In the genomic region with DNA sequence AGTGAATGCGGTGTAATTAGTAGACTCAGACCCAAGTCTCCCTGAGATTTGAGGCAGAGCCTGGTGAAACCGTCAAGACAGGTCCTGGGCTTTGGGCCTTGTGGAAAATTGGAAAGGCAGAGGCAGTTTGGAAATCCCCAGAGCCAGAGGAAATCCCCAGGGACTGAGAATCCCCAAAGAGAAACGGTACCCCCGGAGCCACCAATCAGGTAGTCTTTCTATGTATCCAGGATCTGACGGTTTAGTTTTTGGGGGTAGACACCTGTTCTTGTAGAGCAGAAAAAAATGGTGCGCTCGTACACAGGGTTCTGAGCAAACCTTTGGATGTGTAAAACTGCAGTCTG, we compare ENCODE assay signal across 10 mouse cellular contexts. TPM values are rescaled to one million over a fixed set of nuclear protein-coding genes. Genes with fewer than 3 reads are reported as not detected.
A peak's percentile ranks its signal among the peaks of the same experiment; 100 is the strongest.
DNase-seq lines count a peak whose midpoint lies in the region; ATAC-seq and TF ChIP-seq lines count a peak whose summit lies in the region.
"Had no signal": no experiment of that assay in that cellular context is flagged by ENCODE, and none has a peak within 500 bp of the region (broad histone marks: within the 10 kb centered on the region; RNA-seq: fewer than 3 reads in every experiment).

No protein-coding gene starts in this region.

- peak overlapping the region; percentile 67; the same call in 1 of the 2 replicates for H3K9ac ChIP-seq in heart, embryonic 16.5 days (ENCODE audit: low read length)
- no peak overlapping the region for H3K9ac ChIP-seq in midbrain, embryonic 14.5 days (replicated peaks; ENCODE audit: low read length)

- TF ChIP-seq POLR2A in kidney, adult 2 months (IDR thresholded peaks at IDR 0.05; ENCODE audit: low read depth, low read length), result no peak

- H3K27ac ChIP-seq in kidney, adult 2 months (ENCODE audit: insufficient read depth, low read depth, low read length), result peak overlapping the region; percentile 84
- peak overlapping the region; percentile 89 for H3K27ac ChIP-seq in heart, embryonic 16.5 days (ENCODE audit: low read length)
- peak overlapping the region; percentile 53 for H3K27ac ChIP-seq in midbrain, embryonic 14.5 days (replicated peaks; ENCODE audit: low read depth, low read length)

- no peak overlapping the region for H3K4me3 ChIP-seq in kidney, adult 2 months (ENCODE audit: insufficient read depth, low read depth, low read length)
- H3K4me3 ChIP-seq in E14TG2a.4 (replicated peaks; ENCODE audit: low read length), result peak overlapping the region; percentile 73
- peak overlapping the region; percentile 54 for H3K4me3 ChIP-seq in heart, embryonic 16.5 days (ENCODE audit: low read length)
- no peak overlapping the region for H3K4me3 ChIP-seq in midbrain, embryonic 14.5 days (replicated peaks; ENCODE audit: low read depth, low read length)

- H3K9me3 ChIP-seq in E14TG2a.4 (ENCODE audit: low read length), result no peaks in the 10 kb centered on the region
- no peaks in the 10 kb centered on the region for H3K9me3 ChIP-seq in heart, embryonic 16.5 days (replicated peaks; ENCODE audit: control insufficient read depth, low read length)
- H3K9me3 ChIP-seq in midbrain, embryonic 14.5 days (ENCODE audit: control insufficient read depth, low read length), result no peaks in the 10 kb centered on the region

- TF ChIP-seq CTCF in kidney, adult 2 months (conservative IDR thresholded peaks at IDR 0.05; ENCODE audit: insufficient read depth, insufficient read length, low read depth, low read length), result no peak
- no peak for TF ChIP-seq CTCF in E14TG2a.4 (conservative IDR thresholded peaks at IDR 0.05; ENCODE audit: low read length)

- WGBS in kidney, adult 2 months, result 59% methylated on average over 7 of the region's 7 CpGs
- WGBS in heart, embryonic 16.5 days, result 60% methylated on average over 7 of the region's 7 CpGs
- WGBS in midbrain, embryonic 14.5 days, result 72% methylated on average over 7 of the region's 7 CpGs

- H3K4me2 ChIP-seq in heart, embryonic 16.5 days (ENCODE audit: low read depth, low read length), result peak overlapping the region; percentile 77
- peak overlapping the region; percentile 57; the same call in 1 of the 2 replicates for H3K4me2 ChIP-seq in midbrain, embryonic 14.5 days (ENCODE audit: low read length)

- no peaks in the 10 kb centered on the region for H3K27me3 ChIP-seq in kidney, adult 2 months (replicated peaks; ENCODE audit: control insufficient read depth, insufficient read depth, low read length)
- no peaks in the 10 kb centered on the region for H3K27me3 ChIP-seq in E14TG2a.4 (ENCODE audit: insufficient read depth, low read length)
- no peaks in the 10 kb centered on the region for H3K27me3 ChIP-seq in heart, embryonic 16.5 days (ENCODE audit: control insufficient read depth, insufficient read depth, low read length)
- H3K27me3 ChIP-seq in midbrain, embryonic 14.5 days (ENCODE audit: control insufficient read depth, insufficient read depth, low read length), result no peaks in the 10 kb centered on the region

- ATAC-seq in heart, embryonic 16.5 days (replicated peaks; ENCODE audit: extremely low read depth, insufficient read depth, low FRiP score), result no peak
- no peak for ATAC-seq in midbrain, embryonic 14.5 days (ENCODE audit: low FRiP score, low TSS enrichment)
- no peak for ATAC-seq in activated CD4-positive, CD25-positive, alpha-beta regulatory T cell, adult 4 months

- no peak for DNase-seq in kidney, adult 2 months
- no peak for DNase-seq in kidney, adult 8-10 months
- DNase-seq in midbrain, embryonic 14.5 days, result no peak
- no peak for DNase-seq in cerebellum, postnatal 4 days (ENCODE audit: low spot score in 2 of 2)
- DNase-seq in layer of hippocampus, postnatal 10 days (ENCODE audit: low spot score in 2 of 2), result no peak

- H3K4me1 ChIP-seq in kidney, adult 2 months (ENCODE audit: control insufficient read depth, insufficient read depth, low read length), result peaks cover 30% of the 10 kb centered on the region
- peaks cover 54% of the 10 kb centered on the region for H3K4me1 ChIP-seq in E14TG2a.4 (replicated peaks; ENCODE audit: low read depth, low read length)
- H3K4me1 ChIP-seq in heart, embryonic 16.5 days (ENCODE audit: control insufficient read depth, insufficient read depth, low read length), result peaks cover 42% of the 10 kb centered on the region
- peaks cover 22% of the 10 kb centered on the region for H3K4me1 ChIP-seq in midbrain, embryonic 14.5 days (ENCODE audit: control insufficient read depth, insufficient read depth, low read length)

- H3K36me3 ChIP-seq in kidney, adult 2 months (ENCODE audit: control insufficient read depth, insufficient read depth, low read length), result no peaks in the 10 kb centered on the region
- H3K36me3 ChIP-seq in E14TG2a.4 (ENCODE audit: insufficient read depth, low read length), result no peaks in the 10 kb centered on the region
- H3K36me3 ChIP-seq in heart, embryonic 16.5 days (ENCODE audit: control insufficient read depth, insufficient read depth), result no peaks in the 10 kb centered on the region
- no peaks in the 10 kb centered on the region for H3K36me3 ChIP-seq in midbrain, embryonic 14.5 days (ENCODE audit: control insufficient read depth, insufficient read depth, low read length)

RNA-seq across cellular contexts. Expression of gene Gm10277, which starts 5.0 kb away (rescaled TPM):
- polyA plus RNA-seq in kidney, adult 2 months (2012; rRNA removed), result 0.04 TPM in 1 of 2 replicates, not detected in the other
- 1.2 and 1.3 TPM in 2 replicates for polyA plus RNA-seq in heart, embryonic 16.5 days (2015; fragmentation: Nextera tagmentation; extraction: Ambion mirVana)
- polyA plus RNA-seq in midbrain, embryonic 14.5 days (2014; fragmentation: Nextera tagmentation; extraction: Ambion mirVana), result 1.0 and 1.6 TPM in 2 replicates
- under 1 TPM; 0.20 to 0.57 TPM for polyA plus RNA-seq in activated CD4-positive, CD25-positive, alpha-beta regulatory T cell, adult 4 months (2017; shearing (Covaris generic))
- not detected for total RNA-seq in layer of hippocampus, postnatal 10 days (2021)
- total RNA-seq: liver, adult 2 months had no signal
- polyA plus RNA-seq: erythroblast, embryonic 14.5 days; liver, adult 2 months had no signal

RNA-seq across cellular contexts. Expression of gene Myo18a, which starts 29.5 kb away (rescaled TPM):
- polyA plus RNA-seq in kidney, adult 2 months (2012; rRNA removed), result 92.0 and 93.1 TPM in 2 replicates
- polyA plus RNA-seq in heart, embryonic 16.5 days (2015; fragmentation: Nextera tagmentation; extraction: Ambion mirVana), result 104 and 122 TPM in 2 replicates
- polyA plus RNA-seq in midbrain, embryonic 14.5 days (2014; fragmentation: Nextera tagmentation; extraction: Ambion mirVana), result 42.3 and 49.7 TPM in 2 replicates
- polyA plus RNA-seq in activated CD4-positive, CD25-positive, alpha-beta regulatory T cell, adult 4 months (2017; shearing (Covaris generic)), result 10 to 100 TPM; 22.1 to 29.7 TPM
- 100 to 1,000 TPM; 150 to 167 TPM for total RNA-seq in layer of hippocampus, postnatal 10 days (2021)

Comparison
In these comparisons a context has a peak if more than half of its experiments do, and no peak if none do; other contexts are left out.
1. H3K4me3 ChIP-seq: peak in E14TG2a.4 (single experiment) and heart, embryonic 16.5 days (single experiment); none in kidney, adult 2 months (single experiment) and midbrain, embryonic 14.5 days (single experiment).
2. Peak in every context shown above with its lines, with median percentiles within 50 percentile points of each other: H3K27ac ChIP-seq.